Mouse (Mus musculus) spleen, adult 2 months (tissue): Measurements from ENCODE around the gene Grin2d.

ENCODE experiments used
- CTCF ChIP-seq: fragments of 200-500 bp; IDR thresholded peaks from 2 replicates; pipeline ENCODE4 v1.5.1; 2011; ENCODE audit warnings: mild to moderate bottlenecking, inconsistent platforms; ENCODE audit not compliant: insufficient read depth, insufficient read length, insufficient replicate concordance; ENCODE audit errors: extremely low read depth
- POLR2A ChIP-seq: fragments of 200-500 bp; IDR thresholded peaks from 2 replicates; pipeline ENCODE4 v1.6.1; 2011; ENCODE audit warnings: low read depth, low read length, inconsistent platforms

DNA sequence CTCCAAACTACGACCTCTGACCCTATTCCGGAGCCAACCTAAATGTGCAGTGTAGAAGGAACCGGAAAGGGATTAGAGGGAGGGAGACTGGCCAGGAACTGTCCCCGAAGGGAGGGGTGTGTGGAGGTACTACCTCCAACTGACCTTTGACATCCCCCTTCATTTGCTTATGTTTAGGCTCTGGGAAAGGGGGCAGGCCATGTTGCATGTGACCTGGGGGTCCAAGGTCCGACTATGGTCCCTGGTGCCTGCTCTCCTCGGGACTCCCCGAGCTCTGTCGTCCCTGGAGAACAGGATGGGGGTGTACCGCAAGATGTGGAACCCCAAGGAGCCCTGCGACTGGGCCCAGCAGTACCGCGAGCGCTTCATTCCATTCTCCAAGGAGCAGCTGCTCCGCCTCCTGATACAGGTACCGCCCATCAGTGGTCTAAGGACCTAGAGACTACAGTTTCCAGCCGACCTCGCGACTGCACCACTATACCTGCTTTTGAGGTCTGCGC lies 19.1 kb upstream of the Grin2d start:
- TF ChIP-seq POLR2A (no peak), CTCF (no peak)
